Comparison of ENCODE assay signal across 8 mouse cellular contexts in the genomic region with DNA sequence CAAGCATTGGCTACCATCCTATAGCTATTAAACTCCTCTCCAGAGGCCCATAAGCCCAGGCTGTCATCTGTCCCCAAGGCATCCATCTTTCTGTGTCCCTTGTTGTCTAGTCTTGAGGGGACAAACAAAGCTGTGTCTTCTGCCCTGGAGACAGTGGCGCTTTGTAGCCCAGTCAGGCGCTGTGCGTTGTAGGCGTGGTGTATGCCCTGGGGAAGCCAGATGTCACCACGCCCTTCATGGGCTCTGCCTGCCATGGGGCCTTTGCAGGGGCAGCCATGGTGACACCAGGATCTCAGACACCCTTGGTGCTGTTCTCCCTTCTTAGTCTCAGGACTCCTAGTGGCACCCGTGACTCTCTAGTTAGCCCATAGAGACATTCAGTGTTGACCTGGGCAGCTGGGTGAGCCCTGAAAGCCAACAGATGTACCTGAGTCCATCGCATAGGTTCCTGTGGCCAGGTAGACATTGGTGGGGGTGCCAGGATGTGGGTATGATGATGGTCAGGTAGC. TPM values are rescaled to one million over a fixed set of nuclear protein-coding genes. Genes with fewer than 3 reads are reported as not detected.
DNase-seq lines count a peak whose midpoint lies in the region; ATAC-seq lines count a peak whose summit lies in the region.

No protein-coding gene starts in this region.

- no peaks in the 10 kb centered on the region for H3K9me3 ChIP-seq in heart, embryonic 16.5 days (replicated peaks; ENCODE audit: control insufficient read depth, low read length)
- H3K9me3 ChIP-seq in forebrain, embryonic 16.5 days (ENCODE audit: control insufficient read depth, low read length) = no peaks in the 10 kb centered on the region

- no peak for ATAC-seq in heart, embryonic 16.5 days (replicated peaks; ENCODE audit: extremely low read depth, insufficient read depth, low FRiP score)
- ATAC-seq in forebrain, embryonic 16.5 days = no peak
- ATAC-seq in megakaryocyte progenitor cell, adult 5-6 weeks (replicated peaks; ENCODE audit: poor library complexity) = peak; percentile 49
- no peak for ATAC-seq in activated CD4-positive, CD25-positive, alpha-beta regulatory T cell, adult 4 months

- DNase-seq in heart, adult 8-10 months (ENCODE audit: low spot score) = no peak
- DNase-seq in ZHBTc4 (ENCODE audit: low read depth, low spot score) = peak; percentile 47
- no peak for DNase-seq in embryo, embryonic 9.5 days (ENCODE audit: extremely low spot score)
- DNase-seq in embryo, embryonic 10 days (ENCODE audit: low spot score) = no peak

- peak overlapping the region; percentile 85; the same call in 1 of the 2 replicates for H3K9ac ChIP-seq in heart, embryonic 16.5 days (ENCODE audit: low read length)
- no peak overlapping the region for H3K9ac ChIP-seq in forebrain, embryonic 16.5 days (replicated peaks; ENCODE audit: low read depth, low read length)

- H3K27me3 ChIP-seq in heart, embryonic 16.5 days (ENCODE audit: control insufficient read depth, insufficient read depth, low read length) = no peaks in the 10 kb centered on the region
- H3K27me3 ChIP-seq in forebrain, embryonic 16.5 days (replicated peaks; ENCODE audit: control insufficient read depth, insufficient read depth, low read length) = no peaks in the 10 kb centered on the region

- H3K4me1 ChIP-seq in heart, embryonic 16.5 days (ENCODE audit: control insufficient read depth, insufficient read depth, low read length) = peaks cover 15% of the 10 kb centered on the region
- peaks cover 15% of the 10 kb centered on the region for H3K4me1 ChIP-seq in forebrain, embryonic 16.5 days (replicated peaks; ENCODE audit: control insufficient read depth, insufficient read depth, low read length)

- 92% methylated on average over 7 of the region's 7 CpGs for WGBS in heart, embryonic 16.5 days
- 92% methylated on average over 7 of the region's 7 CpGs for WGBS in forebrain, embryonic 16.5 days

- peaks cover 20% of the 10 kb centered on the region for H3K36me3 ChIP-seq in heart, embryonic 16.5 days (ENCODE audit: control insufficient read depth, insufficient read depth)
- peaks cover 13% of the 10 kb centered on the region; the same call in 1 of the 2 replicates for H3K36me3 ChIP-seq in forebrain, embryonic 16.5 days (ENCODE audit: control insufficient read depth, insufficient read depth)

- no peak overlapping the region for H3K27ac ChIP-seq in heart, embryonic 16.5 days (ENCODE audit: low read length)
- no peak overlapping the region for H3K27ac ChIP-seq in forebrain, embryonic 16.5 days (ENCODE audit: low read length)

- peak overlapping the region; percentile 94 for H3K4me2 ChIP-seq in heart, embryonic 16.5 days (ENCODE audit: low read depth, low read length)
- peak overlapping the region; percentile 99 for H3K4me2 ChIP-seq in forebrain, embryonic 16.5 days (ENCODE audit: low read length)

- peak overlapping the region; percentile 91; the same call in 1 of the 2 replicates for H3K4me3 ChIP-seq in heart, embryonic 16.5 days (ENCODE audit: low read length)
- no peak overlapping the region for H3K4me3 ChIP-seq in forebrain, embryonic 16.5 days (replicated peaks; ENCODE audit: low read length)

RNA-seq across cellular contexts. Expression of a gene that starts 1.4 kb away (rescaled TPM):
- polyA plus RNA-seq in heart, embryonic 16.5 days (2015; fragmentation: Nextera tagmentation; extraction: Ambion mirVana) = 3.5 and 4.0 TPM in 2 replicates
- under 1 TPM; 0.44 to 0.81 (median 0.73) TPM for total RNA-seq in heart, adult 8-10 months (2022)
- polyA plus RNA-seq in forebrain, embryonic 16.5 days (2015; fragmentation: Nextera tagmentation; extraction: Ambion mirVana) = 6.4 and 6.7 TPM in 2 replicates
- 0.57 and 0.81 TPM in 2 replicates for total RNA-seq in megakaryocyte progenitor cell, adult 5-6 weeks (2015)
- total RNA-seq in megakaryocyte progenitor cell, adult 5-6 weeks (2017) = 0.08 TPM in 1 of 2 replicates, not detected in the other
- 1 to 10 TPM; 2.5 to 3.7 TPM for polyA plus RNA-seq in activated CD4-positive, CD25-positive, alpha-beta regulatory T cell, adult 4 months (2017; shearing (Covaris generic))

RNA-seq across cellular contexts. Expression of a gene that starts 1.4 kb away (rescaled TPM):
- polyA plus RNA-seq in heart, embryonic 16.5 days (2015; fragmentation: Nextera tagmentation; extraction: Ambion mirVana) = 60.1 and 68.4 TPM in 2 replicates
- total RNA-seq in heart, adult 8-10 months (2022) = 10 to 100 TPM; 20.0 to 25.2 (median 21.9) TPM
- polyA plus RNA-seq in forebrain, embryonic 16.5 days (2015; fragmentation: Nextera tagmentation; extraction: Ambion mirVana) = 69.9 and 77.2 TPM in 2 replicates
- 25.9 and 27.2 TPM in 2 replicates for total RNA-seq in megakaryocyte progenitor cell, adult 5-6 weeks (2015)
- total RNA-seq in megakaryocyte progenitor cell, adult 5-6 weeks (2017) = 11.2 and 15.9 TPM in 2 replicates
- 100 to 1,000 TPM; 104 to 107 TPM for polyA plus RNA-seq in activated CD4-positive, CD25-positive, alpha-beta regulatory T cell, adult 4 months (2017; shearing (Covaris generic))

RNA-seq across cellular contexts. Expression of a gene that starts 1.8 kb away (rescaled TPM):
- 2.2 and 2.8 TPM in 2 replicates for polyA plus RNA-seq in heart, embryonic 16.5 days (2015; fragmentation: Nextera tagmentation; extraction: Ambion mirVana)
- under 1 TPM; 0.17 to 0.57 (median 0.30) TPM for total RNA-seq in heart, adult 8-10 months (2022)
- polyA plus RNA-seq in forebrain, embryonic 16.5 days (2015; fragmentation: Nextera tagmentation; extraction: Ambion mirVana) = 3.1 and 4.1 TPM in 2 replicates
- total RNA-seq in megakaryocyte progenitor cell, adult 5-6 weeks (2015) = 0.17 and 0.57 TPM in 2 replicates
- 0.61 TPM in 1 of 2 replicates, not detected in the other for total RNA-seq in megakaryocyte progenitor cell, adult 5-6 weeks (2017)
- polyA plus RNA-seq in activated CD4-positive, CD25-positive, alpha-beta regulatory T cell, adult 4 months (2017; shearing (Covaris generic)) = 10 to 100 TPM in 1 of 2 experiments, 1 to 10 TPM in 1; 9.5 to 11.5 TPM

RNA-seq across cellular contexts. Expression of a gene that starts 13.9 kb away (rescaled TPM):
- polyA plus RNA-seq in heart, embryonic 16.5 days (2015; fragmentation: Nextera tagmentation; extraction: Ambion mirVana) = 79.5 and 91.7 TPM in 2 replicates
- total RNA-seq in heart, adult 8-10 months (2022) = 10 to 100 TPM; 44.7 to 48.1 (median 46.9) TPM
- 92.2 and 93.1 TPM in 2 replicates for polyA plus RNA-seq in forebrain, embryonic 16.5 days (2015; fragmentation: Nextera tagmentation; extraction: Ambion mirVana)
- total RNA-seq in megakaryocyte progenitor cell, adult 5-6 weeks (2015) = 59.7 and 79.8 TPM in 2 replicates
- 20.5 and 29.4 TPM in 2 replicates for total RNA-seq in megakaryocyte progenitor cell, adult 5-6 weeks (2017)
- polyA plus RNA-seq in activated CD4-positive, CD25-positive, alpha-beta regulatory T cell, adult 4 months (2017; shearing (Covaris generic)) = 10 to 100 TPM in 1 of 2 experiments, 1 to 10 TPM in 1; 9.4 to 11.8 TPM

RNA-seq across cellular contexts. Expression of a gene that starts 18.6 kb away (rescaled TPM):
- polyA plus RNA-seq in heart, embryonic 16.5 days (2015; fragmentation: Nextera tagmentation; extraction: Ambion mirVana) = 50.7 and 103 TPM in 2 replicates
- total RNA-seq in heart, adult 8-10 months (2022) = 100 to 1,000 TPM; 119 to 132 (median 122) TPM
- 91.3 and 96.9 TPM in 2 replicates for polyA plus RNA-seq in forebrain, embryonic 16.5 days (2015; fragmentation: Nextera tagmentation; extraction: Ambion mirVana)
- 39.1 and 43.1 TPM in 2 replicates for total RNA-seq in megakaryocyte progenitor cell, adult 5-6 weeks (2015)
- total RNA-seq in megakaryocyte progenitor cell, adult 5-6 weeks (2017) = 127 and 171 TPM in 2 replicates
- polyA plus RNA-seq in activated CD4-positive, CD25-positive, alpha-beta regulatory T cell, adult 4 months (2017; shearing (Covaris generic)) = 10 to 100 TPM; 13.3 to 16.1 TPM
